Mouse (Mus musculus) cerebellum, adult 2 months (tissue): ENCODE results near the gene Gm21887.
"Not testable (repeated sequence)": the region's sequence is repeated elsewhere in the genome, so short reads cannot be mapped to it uniquely, and the experiment has no call there.

ENCODE experiments used
- CTCF ChIP-seq: fragments of 200-500 bp; IDR thresholded peaks from 2 replicates; pipeline ENCODE4 v1.5.1; 2011; ENCODE audit warnings: low read depth, mild to moderate bottlenecking, control low read depth, low read length, moderate library complexity, borderline replicate concordance; ENCODE audit not compliant: insufficient read depth
- POLR2A ChIP-seq: fragments of 200-500 bp; IDR thresholded peaks from 2 replicates; pipeline ENCODE4 v1.6.1; 2011; ENCODE audit warnings: low read length, control low read depth, borderline replicate concordance; ENCODE audit not compliant: insufficient read depth

DNA sequence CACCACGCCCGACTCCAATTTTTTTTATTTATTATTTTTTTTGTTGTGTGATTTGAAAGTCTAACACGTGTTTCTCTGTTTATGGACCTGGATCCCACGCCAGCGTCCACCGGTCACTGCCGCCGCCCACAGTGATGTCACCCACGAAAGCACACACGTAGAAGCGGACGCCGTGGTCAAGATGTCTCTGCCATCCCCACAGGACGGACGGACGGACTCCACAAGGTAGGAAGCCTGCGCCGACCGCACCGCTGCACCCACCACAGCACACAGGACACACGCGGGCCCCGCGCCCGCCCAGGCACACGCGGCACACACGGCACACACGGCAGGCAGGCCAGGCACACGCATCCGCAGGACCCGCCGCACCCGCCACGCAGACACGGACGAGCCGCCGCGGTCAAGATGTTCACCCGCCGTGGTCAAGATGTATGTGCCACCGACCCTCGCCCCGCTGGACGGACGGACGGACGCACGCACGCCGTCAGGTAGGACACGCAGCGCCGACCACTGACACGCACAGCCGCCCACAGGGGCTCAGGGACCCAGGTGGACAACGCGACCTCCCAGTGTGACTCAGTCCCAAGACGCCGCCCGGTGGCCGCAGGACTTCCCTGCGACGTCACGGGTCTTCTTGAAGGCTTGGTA is 9.2 kb downstream of the Gm21887 start:
- not testable (repeated sequence) for TF ChIP-seq CTCF, POLR2A
